Mouse (Mus musculus) c-Kit-positive CD71-positive TER-119-positive erythroid progenitor cells, embryonic 14.5 days (primary cell): ENCODE results near the gene Cdc14a.

ENCODE experiments used
- DNase-seq: peaks from one replicate; pipeline ENCODE4 v3.0.0-alpha.2; 2013; ENCODE audit warnings: low spot score

Cdc14a gene

DNA sequence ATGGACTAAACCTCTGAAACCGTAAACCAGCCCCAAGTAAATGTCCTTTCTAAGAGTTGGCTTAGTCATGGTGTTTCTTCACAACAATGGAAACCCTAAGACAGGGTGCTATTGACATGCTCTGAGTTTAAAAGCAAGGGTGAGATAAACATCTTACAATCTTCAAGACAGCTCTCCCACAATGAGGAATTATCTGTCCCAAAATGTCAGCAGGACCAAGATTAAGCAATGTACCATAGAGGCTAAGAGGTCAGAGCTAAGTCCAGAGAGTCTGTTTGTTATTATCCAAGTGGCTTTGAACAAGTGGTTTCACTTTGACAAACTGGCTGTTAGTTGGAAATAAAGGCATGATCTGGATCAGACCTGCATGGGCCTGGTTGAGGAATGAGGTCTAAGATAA lies 159.9 kb downstream of the Cdc14a start:
- no peak for DNase-seq

DNA sequence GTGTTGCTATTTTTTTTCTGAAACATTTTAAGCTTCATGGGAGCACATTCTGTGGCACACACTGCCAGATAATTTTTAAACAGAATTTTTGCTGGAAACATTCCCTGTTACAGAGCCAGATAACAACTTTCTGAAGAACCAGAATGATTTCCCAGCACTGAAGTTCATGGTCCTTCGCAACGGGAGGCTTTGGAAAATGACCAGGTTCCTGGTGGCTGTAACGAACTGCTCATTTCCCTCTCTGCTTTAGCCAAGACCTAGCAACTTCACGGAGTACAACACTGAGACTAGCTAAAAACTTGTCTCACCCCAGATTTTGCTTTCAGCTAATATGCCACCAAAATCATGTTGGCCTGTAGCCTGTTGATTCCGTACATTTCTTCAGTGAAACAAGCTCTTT lies 160.8 kb downstream of the Cdc14a start:
- DNase-seq: no peak

DNA sequence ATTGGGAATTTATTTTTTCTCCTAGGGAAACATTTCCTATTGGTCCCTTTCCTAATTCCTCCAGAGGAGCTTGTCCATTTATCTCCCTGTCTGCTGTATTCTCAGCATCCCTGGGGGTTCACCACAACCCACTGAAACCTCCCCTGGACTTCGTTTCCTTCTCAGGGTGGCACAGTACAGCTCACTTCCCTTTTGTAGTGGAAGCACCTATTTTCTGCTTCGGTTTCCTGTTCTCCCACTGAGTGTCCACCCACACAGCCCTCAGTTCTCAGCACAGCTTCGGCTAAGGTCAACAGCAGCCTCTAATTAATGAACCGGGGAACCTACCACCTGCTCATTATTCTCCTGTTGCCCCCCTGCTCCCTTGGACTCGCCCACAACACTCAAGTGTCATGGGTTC lies 167.7 kb downstream of the Cdc14a start:
- DNase-seq: no peak

DNA sequence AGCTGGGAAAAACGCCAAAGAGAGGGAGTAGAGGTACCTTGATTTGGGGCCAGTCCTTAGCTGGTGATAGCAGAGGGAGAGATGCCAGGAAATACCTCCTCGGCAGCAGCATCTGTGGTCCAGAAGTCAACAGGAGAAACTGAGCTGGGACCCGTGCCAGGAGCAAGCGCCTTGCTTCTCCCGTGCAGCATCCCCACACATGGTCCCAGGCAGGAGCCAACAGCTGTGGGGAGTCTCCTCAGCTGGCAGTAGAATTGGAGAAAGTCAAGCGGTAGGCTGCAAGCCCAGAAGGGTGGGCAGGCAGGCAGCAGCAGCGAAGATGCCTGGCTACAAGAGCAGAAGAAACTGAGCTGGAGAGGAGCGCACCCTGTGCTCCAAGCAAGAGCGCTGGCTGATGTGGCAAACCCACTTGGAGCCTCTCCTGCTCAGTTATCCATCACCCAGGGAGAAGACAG lies 170.7 kb downstream of the Cdc14a start, which contains the start of gene Gpr88:
TSS of gene Gpr88 (minus strand) at position 427 of the 455 bp plus-strand sequence.
- no peak for DNase-seq

DNA sequence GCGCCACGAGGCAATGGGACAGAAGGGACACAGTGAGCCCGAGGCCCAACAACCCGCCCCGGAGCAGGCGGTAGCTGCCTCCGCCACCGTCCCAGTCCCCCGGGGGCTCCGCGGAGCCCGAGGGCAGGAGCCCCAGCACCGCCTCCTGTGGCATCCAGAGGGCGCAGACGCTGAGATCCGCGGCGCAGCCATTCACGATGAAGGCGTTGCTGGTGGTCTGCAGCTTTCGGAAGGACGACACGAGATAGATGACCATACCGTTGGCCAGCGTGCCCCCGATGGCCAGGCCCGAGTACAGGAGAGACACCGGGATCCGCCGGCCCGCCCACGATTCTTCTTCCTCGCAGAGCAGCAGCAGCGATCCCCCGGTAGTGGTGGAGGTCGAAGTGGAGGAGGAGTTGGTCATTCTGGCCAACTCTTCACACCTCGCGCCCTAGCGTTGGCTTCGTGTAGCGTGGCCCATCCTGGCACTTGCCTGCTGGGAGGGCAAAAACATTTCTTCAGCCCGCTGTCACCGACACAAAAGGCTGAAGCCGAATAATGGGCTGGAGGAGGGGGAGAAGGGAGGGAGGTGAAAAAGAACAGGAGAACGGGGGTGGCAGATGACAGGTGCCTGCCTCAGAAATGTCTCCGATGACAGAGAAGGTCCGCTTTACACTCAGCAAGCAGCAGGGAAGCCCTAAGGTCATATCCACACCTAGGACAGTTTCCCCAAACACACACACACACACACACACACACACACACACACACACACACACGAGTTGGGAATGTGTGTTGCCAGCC lies 171.4 kb downstream of the Cdc14a start:
- no peak for DNase-seq

DNA sequence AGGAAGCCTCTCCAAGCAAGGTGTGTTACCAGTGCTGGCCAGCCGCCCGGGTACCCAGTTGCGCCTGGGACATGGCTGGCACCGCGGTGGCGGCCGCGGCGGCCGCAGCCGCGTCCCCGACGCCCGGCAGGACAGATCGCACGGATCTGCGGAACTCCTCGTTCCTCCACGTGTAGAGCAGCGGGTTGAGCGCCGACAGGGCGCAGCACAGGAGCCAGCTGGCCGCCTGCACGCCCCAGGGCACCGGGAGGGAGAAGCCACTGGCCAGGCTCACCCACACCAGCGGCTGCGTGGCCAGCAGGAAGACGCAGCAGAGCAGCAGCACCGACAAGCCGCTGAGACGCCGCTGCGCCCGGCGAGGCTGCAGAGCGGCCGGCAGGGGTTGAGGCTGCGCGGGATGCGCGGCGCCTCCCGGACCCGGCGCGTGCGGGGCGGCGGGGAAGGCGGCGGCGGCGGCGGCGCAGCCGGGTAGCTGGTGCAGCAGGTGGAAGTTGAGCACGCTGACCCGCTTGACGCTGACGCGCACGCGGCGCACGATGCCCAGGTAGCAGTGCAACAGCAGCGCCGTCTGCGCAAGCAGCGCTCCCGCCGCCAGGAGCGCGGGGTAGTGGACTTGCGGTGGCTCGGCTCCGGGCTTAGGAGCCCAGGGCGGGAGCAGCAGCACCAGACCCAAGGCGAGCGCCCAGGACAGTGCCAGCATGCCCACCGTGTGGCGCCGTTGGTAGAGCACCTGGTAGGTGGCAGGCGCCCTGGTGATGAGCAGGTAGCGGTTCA lies 172.2 kb downstream of the Cdc14a start:
- DNase-seq: no peak

DNA sequence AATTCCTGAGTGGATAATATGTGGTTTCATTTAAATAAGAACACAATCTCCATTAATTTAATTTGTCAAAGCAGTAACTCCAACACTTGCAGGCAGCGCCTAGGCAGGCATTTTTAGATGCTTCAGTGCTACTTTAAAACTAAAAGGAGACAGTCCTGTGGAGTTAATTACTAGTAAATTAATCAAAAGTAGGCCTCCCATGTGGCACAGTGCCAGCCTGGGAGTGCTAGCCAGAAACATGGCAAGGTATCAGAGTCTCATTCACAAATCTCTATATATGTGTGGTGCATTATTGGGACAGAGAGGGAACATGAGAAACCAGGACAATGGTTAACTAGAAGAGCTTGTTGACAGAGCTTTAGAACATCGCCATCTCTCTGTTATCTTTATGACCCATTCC lies 174.8 kb downstream of the Cdc14a start:
- DNase-seq: no peak

DNA sequence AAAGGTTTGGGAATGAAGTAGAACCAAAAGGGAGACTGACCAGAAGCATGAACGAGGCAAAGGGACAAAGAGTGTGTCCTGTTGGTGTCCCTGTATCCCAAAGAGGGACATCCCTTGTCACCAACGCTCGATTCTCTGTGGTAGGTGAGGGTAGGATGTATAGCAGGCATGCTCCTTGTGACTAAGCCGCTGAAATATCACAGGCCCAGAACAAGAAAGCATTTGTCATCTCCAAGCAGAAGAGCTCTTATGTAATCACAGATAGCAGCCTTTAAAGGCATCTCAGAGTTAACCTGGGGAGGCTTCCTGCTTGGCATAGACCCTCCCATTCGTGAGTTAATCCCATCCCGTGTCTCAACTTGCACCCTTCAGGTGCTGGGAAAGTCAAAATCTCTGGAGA lies 179.4 kb downstream of the Cdc14a start:
- no peak for DNase-seq

DNA sequence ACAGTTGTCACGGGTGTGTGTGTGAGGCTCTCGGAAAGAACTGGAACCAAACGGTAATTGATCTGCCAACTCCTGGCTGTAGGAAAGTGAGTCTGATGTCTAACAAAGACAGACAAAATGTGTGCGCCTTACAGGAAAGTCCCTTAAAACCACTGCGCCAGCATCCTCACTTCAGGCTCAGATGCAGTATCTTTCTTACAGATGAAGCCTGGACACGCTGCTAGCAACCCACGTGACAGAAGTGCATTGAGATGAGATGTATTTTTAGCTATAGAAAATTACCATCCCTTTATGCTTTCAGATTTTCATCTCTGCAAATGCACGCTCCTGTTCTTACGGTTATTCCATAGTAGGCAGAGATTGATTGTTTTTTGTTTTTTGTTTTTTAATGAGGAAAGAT lies 181.1 kb downstream of the Cdc14a start:
- no peak for DNase-seq

DNA sequence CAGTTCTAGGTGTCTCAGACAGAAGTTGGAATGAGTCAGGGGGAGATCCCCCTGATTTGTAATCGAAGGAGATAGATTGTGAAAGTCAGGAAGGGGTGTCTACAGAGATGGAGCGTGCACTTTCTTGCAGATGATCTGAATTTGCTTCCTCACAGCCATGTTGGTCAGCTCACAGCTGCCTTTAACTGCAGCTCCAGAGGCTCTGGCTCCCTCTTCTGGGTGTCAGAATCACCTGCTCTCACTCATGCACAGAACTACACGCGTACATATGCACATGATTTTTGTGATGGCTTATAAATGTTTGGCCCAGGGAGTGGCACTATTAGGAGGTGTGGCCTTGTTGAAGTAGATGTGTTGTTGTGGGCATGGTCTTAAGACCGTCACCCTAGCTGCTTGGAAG lies 186.3 kb downstream of the Cdc14a start:
- DNase-seq: no peak

DNA sequence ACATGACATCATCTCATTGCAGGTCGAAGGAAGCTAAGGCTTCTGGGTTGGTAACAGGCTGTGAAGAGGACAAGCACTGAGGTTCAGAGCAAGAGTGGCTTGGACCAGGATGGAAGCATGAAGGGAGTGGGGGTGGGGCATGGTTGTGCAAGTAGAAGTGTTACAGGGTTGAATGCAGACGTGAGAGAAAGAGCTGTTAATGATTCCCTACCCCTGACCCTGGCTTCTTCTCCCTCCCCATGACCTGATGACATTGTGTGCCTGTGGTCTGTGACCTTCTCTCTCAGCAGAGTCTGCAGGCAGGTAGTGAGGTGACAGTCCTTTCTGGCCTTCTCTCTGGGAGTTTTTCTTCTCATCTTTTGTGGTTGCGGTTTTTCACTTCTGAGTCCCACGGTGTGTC lies 187.0 kb downstream of the Cdc14a start:
- DNase-seq: no peak

DNA sequence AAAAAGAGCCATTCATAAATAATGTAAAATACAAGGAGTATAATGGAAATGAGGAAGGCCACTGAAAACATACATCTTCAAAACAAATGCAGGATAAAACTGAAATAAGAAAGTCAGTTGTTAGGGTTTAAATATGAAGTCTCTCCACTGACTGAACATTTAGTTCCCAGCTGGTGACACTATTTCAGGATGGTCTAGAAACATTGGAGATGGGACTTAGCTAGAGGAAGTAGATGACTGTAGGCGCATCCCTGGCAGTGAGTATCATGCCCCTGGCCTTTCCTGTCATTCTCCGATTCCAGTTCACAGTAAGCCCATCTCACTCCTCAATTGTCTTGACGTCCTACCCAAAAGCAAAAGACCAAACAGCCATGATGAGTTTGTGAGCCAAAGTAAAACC lies 190.3 kb downstream of the Cdc14a start:
- DNase-seq: no peak

DNA sequence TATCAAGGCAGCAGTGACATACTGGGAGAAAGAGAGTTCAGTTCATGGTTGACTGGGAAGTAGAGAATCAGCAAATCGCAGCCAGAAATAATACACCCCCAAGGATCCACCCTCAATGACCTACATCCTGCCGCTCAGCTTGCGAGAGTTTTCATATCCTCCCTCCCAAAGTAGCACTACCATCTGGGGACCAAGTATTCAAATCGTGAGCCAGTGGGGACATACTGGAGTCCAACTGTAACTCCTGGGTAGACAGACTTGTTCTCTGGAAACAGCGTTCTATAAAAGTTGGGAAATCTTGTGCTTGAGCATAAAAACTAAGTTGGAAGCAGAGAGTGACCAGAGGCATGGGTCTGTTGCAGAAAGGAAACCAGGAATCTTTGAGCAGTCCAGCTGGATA lies 191.1 kb downstream of the Cdc14a start:
- DNase-seq: no peak

DNA sequence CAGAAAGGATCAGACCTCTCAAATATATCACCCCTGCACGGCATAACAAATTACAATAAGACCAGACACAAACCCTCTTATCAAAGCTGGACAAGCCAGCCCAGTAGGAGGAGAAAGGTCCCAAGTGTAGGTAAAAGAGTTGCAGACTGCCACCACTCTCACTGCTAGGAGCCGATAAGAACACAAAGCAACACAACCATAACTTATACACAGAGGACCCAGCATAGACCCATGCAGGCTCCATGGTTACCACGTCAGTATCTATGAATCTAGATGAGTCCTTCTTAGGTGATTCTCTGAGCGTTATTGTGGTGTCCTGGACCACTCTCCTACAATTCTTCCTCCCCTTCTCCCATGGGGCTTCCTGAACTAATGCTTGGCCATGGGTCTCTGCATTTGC lies 194.5 kb downstream of the Cdc14a start:
- no peak for DNase-seq

DNA sequence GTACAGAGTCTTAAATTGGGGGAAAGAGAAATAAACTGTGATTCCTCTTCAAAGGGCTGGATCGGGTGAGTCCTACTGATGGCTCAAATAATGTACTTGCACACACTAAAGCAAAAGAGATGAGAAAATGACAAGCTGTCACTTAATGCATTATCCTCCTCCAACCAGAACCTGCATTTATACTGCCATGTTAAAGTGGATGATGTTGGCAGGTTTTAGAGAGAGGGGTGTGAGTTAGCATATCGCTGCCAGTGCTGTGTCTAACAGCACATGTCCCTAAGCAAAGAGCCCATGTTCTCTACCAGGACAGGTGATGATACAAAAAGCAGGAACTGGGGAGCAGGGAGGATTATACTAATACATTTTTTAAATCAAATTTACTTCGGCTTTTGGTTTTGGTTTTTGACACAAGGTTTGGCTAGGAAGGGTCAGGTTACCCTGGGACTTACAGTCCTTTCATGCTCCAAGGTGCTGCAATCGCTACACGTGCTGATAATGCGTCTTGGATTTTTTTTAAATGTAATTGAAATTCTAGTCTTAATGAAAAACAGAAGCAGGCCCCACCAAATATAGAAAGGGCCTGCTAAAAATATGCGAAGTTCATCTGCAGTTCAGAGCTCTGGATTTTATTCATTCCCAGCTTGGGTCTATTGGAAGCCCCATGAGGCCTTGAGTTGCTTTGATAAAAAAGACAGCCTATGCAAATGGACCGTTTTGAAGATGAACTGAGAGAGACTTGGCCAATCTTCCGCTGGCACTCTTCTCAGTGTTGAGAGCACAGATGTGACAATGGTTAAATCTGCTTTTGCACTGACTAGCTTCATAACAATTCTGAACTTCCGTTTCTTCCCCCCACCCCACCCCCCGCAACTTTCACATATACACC lies 195.2 kb downstream of the Cdc14a start:
- no peak for DNase-seq

DNA sequence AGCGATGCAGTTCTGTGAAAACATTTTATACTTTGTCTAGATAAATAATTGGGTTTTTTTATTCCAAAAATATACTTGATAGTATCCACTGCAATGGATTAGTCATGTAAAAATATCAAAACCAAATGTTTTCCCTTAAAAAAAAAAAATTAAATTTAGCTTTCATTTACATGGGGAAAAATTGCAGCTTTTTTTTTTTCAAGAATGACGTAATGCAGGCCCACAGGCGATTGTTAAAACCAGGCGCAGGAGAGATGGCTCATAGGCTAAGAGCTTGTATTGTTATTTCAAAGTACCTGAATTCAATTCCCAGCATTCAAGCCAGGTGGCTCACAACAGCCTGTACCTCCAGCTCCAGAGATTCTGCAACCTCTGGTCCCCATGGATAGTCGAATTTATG lies 196.4 kb downstream of the Cdc14a start:
- no peak for DNase-seq

DNA sequence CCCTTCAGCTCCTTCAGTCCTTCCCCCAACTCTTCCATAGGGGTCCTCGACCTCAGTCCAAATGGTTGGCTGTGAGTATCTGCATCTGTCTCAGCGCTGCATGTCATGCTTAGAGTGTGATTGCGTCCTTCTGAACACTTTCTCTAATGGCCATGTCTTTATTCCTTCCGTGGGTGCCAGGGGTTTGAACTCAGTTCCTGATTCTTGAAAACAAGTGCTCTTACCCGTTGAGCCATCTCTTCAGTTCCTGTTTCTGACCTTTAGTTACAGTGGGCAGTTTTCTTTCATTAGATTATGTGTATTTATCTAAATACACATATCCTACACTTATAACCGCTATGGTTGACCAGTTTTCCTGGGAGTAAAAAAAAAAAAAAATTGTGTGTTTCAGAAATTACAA lies 196.9 kb downstream of the Cdc14a start:
- no peak for DNase-seq
